Mouse (Mus musculus): ENCODE results near the gene Eri2. TPM values are rescaled to one million over a fixed set of nuclear protein-coding genes. Genes with fewer than 3 reads are reported as not detected.
"Not testable (repeated sequence)": the region's sequence is repeated elsewhere in the genome, so short reads cannot be mapped to it uniquely, and the experiment has no call there.

The Eri2 gene
- total RNA-seq, 2 experiments from 2014 or later = 6.7 to 8.8 TPM

DNA sequence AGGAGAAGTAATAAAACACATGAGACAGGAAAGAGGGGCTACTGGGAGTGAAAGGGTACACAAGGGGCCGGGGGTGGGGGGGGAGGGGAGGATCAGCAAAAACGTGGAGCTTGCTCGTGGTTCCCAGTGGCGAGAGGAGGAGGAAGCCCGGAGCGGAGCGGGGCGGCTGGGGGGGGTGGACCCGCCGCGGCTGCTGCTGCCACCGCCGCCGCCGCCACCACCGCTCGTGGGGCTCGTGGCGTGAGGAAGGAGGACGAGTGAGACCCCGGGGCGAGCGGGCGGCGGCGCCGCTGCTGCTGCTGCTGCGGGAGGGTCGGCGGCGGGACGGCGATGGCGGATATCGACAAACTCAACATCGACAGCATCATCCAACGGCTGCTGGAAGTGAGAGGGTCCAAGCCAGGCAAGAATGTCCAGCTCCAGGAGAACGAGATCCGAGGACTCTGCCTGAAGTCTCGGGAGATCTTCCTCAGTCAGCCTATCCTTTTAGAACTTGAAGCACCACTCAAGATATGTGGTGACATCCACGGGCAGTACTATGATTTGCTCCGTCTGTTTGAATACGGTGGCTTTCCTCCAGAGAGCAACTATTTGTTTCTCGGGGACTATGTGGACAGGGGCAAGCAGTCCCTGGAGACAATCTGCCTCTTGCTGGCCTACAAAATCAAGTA lies 53.9 kb downstream of the Eri2 start:
- DNase-seq = not testable (repeated sequence)

GRCm38 (mm10) chr7:119738877-119739276 lies 55.0 kb downstream of the Eri2 start:
- no peak for DNase-seq

- peak; percentile 22 to 33 for DNase-seq
These were observed 62.6 kb downstream of the Eri2 start for GRCm38 (mm10) chr7:119731262-119731661.

- peak; percentile 31 to 52 for DNase-seq
These were observed 66.2 kb downstream of the Eri2 start for GRCm38 (mm10) chr7:119727621-119728020.

DNA sequence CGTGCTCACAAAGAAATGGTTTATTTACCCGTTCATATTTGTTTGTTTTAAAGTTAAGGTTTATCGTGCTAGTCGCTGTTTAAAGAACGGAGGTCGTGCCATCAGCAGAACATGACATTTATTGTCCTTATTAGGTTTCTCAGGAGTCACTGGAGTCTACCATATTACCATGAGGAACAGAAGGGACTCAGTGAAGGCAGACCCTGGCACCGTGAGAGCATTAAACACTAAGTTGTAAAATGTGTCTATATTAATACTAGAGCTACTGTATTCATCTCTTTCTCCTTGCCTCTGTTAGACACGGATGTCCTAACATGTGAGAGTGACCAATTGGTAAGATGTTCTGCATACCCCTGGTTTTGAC lies 72.9 kb downstream of the Eri2 start:
- DNase-seq = no peak

DNA sequence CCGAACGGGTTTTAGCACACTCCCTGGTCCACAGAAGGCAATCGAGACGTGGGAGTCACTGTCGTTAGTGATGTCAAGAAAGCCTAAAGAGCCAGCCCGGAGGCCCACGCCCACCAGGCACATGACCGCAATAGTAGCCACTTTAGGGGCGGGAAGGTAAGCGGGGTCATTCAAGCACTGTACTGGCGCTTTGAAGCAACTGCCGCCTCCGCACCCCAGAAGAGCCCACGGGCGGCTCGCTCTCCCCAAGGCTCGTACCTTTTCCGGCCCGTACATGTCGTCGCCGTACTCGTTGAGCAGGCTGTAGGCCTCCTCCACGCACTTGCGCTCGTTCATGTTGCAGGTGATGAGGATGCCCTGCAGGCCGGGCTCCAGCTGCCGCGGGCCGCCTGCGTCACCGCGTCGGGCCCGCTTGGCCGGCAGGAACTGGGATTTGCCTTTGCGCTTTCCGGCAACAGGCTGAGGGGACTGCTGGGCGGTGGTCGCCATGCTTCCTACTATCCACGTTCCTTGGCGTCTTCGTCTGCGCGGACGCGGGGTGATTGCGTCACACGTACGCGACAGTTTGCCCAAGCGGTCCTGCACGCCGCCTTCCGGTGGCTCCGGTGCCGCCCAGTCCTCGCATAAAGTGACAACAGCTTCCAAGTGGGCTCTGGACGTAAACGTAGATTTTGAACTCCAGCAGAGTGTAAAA lies 73.5 kb downstream of the Eri2 start, which contains the start of gene Thumpd1:
Thumpd1 (minus strand) TSS at position 546 of the 694 bp plus-strand sequence.
- DNase-seq = peak; percentile 95 to 96

Other genes starting within 250 kb of the Eri2 start
- gene Acsm2, start 239.7 kb downstream of the Eri2 start, total RNA-seq (2021) = not detected
- gene Acsm1, start 187.0 kb downstream of the Eri2 start, total RNA-seq (2021) = not detected
- gene Acsm4, start 104.0 kb downstream of the Eri2 start, total RNA-seq (2021) = not detected
- gene Thumpd1, start 73.3 kb downstream of the Eri2 start, total RNA-seq (2021) = 10 to 100 TPM; 33.9 to 34.4 TPM
- gene Acsm3, start 33.1 kb downstream of the Eri2 start, total RNA-seq (2021) = 10 to 100 TPM; 24.0 to 47.6 TPM
- 1 to 10 TPM; 7.6 to 7.8 TPM for gene Rexo5, start 52 bp downstream of the Eri2 start, total RNA-seq (2021)
- gene Lyrm1, start 101.8 kb upstream of the Eri2 start, total RNA-seq (2021) = 1 to 10 TPM; 6.4 to 7.3 TPM
- gene Dcun1d3, start 102.2 kb upstream of the Eri2 start, total RNA-seq (2021) = 10 to 100 TPM; 27.5 to 36.6 TPM